Mouse (Mus musculus): ENCODE data around the gene Olfr1039. TPM values are rescaled to one million over a fixed set of nuclear protein-coding genes. Genes with fewer than 3 reads are reported as not detected.
"Not testable (repeated sequence)": the region's sequence is repeated elsewhere in the genome, so short reads cannot be mapped to it uniquely, and the experiment has no call there.

Olfr1039 gene
- not detected in 2 replicates for polyA plus RNA-seq (2016; fragmentation: Nextera tagmentation; extraction: Ambion mirVana)

DNA sequence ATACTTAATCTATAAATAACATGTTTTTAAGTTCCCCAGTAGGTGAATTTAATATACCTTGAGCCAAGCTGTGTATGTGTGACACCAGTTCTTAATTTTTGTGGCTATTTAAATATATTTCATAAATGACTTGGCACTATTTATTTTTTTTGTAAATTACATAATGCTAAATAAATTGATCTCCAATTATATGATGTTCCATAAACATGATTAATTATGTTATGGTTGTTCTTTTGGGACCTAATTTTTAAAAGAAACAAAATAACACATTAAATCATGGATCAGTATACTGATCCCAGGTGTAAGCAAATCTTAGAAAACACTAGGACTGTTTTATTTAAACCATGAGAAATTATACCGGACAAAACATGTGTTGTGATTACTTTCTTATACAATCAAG lies at the start of gene Olfr1039:
Gene Olfr1039, minus strand, starts transcription at position 101 of the 400 bp plus-strand sequence.
- 91% methylated on average over 1 of the region's 1 CpGs for WGBS
- no peak for ATAC-seq (ENCODE audit: low FRiP score, low read depth)
- Histone ChIP-seq H3K4me2 (replicated peaks) (no peak within 1 kb of the TSS), H3K4me3 (no peak within 1 kb of the TSS), H3K9me3 (no peaks in the 10 kb centered on the region), H3K36me3 (no peaks in the 10 kb centered on the region), H3K4me1 (no peaks in the 10 kb centered on the region), H3K27me3 (replicated peaks) (no peaks in the 10 kb centered on the region), H3K9ac (no peak within 1 kb of the TSS), H3K27ac (no peak within 1 kb of the TSS)

DNA sequence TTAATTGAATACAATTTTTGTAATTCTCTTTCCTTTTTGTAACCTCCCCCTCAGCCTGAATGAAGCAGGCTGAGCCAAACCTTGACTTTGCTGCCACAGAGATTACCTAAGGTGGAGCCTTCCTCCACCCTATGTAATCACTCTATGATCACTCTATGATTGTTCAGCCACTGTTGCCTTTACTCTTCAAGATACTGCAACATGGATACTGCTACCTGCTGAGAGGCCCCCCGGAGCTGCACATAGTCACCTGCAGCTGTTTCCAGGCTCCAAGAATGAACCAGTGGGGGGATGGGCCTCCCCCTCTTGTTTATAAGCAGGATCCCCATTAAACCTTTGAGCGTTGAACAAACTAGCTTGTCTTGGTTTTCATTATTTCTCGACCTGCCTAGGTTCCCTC lies 44.2 kb upstream of the Olfr1039 start:
- no peak overlapping the region for H3K4me3 ChIP-seq
- no peak overlapping the region for H3K9ac ChIP-seq
- H3K9me3 ChIP-seq, result no peaks in the 10 kb centered on the region
- no peaks in the 10 kb centered on the region for H3K27me3 ChIP-seq (replicated peaks)
- H3K4me2 ChIP-seq (replicated peaks), result no peak overlapping the region
- no peak overlapping the region for H3K27ac ChIP-seq
- 84% methylated on average over 3 of the region's 3 CpGs for WGBS
- H3K36me3 ChIP-seq, result no peaks in the 10 kb centered on the region
- no peak for ATAC-seq (ENCODE audit: low FRiP score, low read depth)
- H3K4me1 ChIP-seq, result no peaks in the 10 kb centered on the region

DNA sequence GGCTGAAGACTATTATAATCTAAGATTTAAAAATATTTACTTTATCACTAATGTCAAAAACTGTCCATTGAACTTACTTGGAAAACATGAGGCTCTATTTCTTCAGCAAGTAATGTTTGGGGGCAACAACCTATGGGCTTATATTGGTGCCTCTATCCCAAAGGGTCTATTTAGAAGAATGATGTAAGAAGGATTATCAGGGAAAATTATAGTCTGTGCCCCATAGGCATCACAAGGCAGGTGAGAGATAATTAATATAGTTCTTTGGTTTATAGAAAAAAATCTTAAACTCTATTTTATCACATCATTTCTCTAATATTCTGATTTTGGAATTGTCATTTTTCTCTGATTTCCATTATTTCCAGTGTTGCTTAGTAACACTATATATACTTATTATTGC lies 42.0 kb upstream of the Olfr1039 start, which contains the start of gene Olfr1044:
Gene Olfr1044, minus strand, starts transcription at position 101 of the 400 bp plus-strand sequence.
- Histone ChIP-seq H3K36me3 (no peaks in the 10 kb centered on the region), H3K4me1 (no peaks in the 10 kb centered on the region), H3K9me3 (no peaks in the 10 kb centered on the region), H3K27me3 (replicated peaks) (no peaks in the 10 kb centered on the region), H3K27ac (no peak within 1 kb of the TSS), H3K4me2 (replicated peaks) (no peak within 1 kb of the TSS), H3K9ac (no peak within 1 kb of the TSS), H3K4me3 (no peak within 1 kb of the TSS)
- ATAC-seq (ENCODE audit: low FRiP score, low read depth), result no peak

DNA sequence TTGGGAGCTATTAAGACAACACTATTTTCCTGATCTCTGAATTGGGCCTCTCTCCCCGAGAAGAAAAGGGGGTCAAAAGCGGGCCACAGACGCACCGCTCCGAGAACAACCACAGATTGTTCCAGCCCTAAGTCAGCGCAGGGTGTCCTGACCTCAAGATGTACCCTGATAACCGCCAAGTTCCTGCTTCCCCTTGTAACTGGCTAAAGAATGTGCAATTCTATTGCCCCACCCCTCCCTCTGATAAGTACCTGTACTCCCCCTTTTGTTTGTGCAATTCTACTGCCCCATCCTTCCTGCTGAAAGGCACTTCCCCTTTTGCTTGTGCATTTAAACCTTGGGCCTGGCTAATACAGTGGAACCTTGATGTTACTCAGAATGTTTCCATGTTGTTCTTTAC lies 39.7 kb upstream of the Olfr1039 start:
- H3K4me2 ChIP-seq (replicated peaks); ATAC-seq (ENCODE audit: low FRiP score, low read depth); H3K4me3 ChIP-seq; H3K27me3 ChIP-seq (replicated peaks); H3K36me3 ChIP-seq; H3K9ac ChIP-seq; H3K9me3 ChIP-seq; H3K27ac ChIP-seq; H3K4me1 ChIP-seq: not testable (repeated sequence)
- 83% methylated on average over 7 of the region's 7 CpGs for WGBS

DNA sequence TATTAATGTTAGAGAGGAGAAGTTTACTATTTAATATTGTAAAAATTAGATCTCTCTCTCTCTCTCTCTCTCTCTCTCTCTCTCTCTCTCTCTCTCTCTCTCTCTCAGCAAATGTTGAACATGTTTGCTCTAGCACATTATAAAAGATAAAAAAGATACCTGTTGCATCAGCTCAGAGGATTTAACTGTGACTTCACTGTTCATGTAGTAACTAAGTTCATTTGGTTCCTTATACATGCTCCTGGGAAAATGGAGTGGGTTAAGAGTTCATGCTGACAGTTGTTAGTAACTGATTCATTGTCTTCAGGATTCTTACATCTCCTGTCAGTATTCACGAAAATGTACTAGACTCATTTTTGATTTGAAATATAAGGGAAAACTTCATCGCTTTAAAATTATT lies 31.7 kb upstream of the Olfr1039 start, which contains the start of gene Olfr1043:
Gene Olfr1043, minus strand, starts transcription at position 101 of the 400 bp plus-strand sequence.
- Histone ChIP-seq H3K9ac (no peak within 1 kb of the TSS), H3K4me3 (no peak within 1 kb of the TSS), H3K27me3 (replicated peaks) (no peaks in the 10 kb centered on the region), H3K27ac (no peak within 1 kb of the TSS), H3K36me3 (no peaks in the 10 kb centered on the region), H3K9me3 (no peaks in the 10 kb centered on the region), H3K4me2 (replicated peaks) (no peak within 1 kb of the TSS), H3K4me1 (no peaks in the 10 kb centered on the region)
- ATAC-seq (ENCODE audit: low FRiP score, low read depth), result no peak
- WGBS, result 93% methylated on average over 2 of the region's 2 CpGs

DNA sequence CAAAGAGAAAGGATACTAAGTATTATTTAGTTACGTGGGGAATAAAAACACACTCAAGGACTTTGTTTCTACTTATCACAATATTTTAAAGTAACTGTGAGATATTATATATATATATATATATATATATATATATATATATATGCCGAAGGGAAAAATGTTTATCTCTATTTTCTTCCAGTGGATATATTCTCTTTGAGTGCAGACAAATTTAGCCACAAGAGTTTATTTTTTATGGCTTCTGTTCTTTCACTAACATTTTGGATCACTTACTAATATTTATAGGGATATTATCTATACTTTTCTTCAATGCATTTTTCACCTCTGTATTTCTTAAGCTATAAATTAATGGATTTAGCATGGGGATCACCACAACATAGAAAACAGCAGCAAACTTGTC lies 26.0 kb upstream of the Olfr1039 start, which contains the start of gene Olfr1042:
Gene Olfr1042, minus strand, starts transcription at position 101 of the 400 bp plus-strand sequence.
- Histone ChIP-seq H3K9ac (no peak within 1 kb of the TSS), H3K36me3 (no peaks in the 10 kb centered on the region), H3K9me3 (no peaks in the 10 kb centered on the region), H3K4me3 (no peak within 1 kb of the TSS), H3K4me1 (no peaks in the 10 kb centered on the region), H3K27me3 (replicated peaks) (no peaks in the 10 kb centered on the region), H3K27ac (no peak within 1 kb of the TSS), H3K4me2 (replicated peaks) (no peak within 1 kb of the TSS)
- no peak for ATAC-seq (ENCODE audit: low FRiP score, low read depth)
- WGBS, result 90% methylated on average over 2 of the region's 2 CpGs

DNA sequence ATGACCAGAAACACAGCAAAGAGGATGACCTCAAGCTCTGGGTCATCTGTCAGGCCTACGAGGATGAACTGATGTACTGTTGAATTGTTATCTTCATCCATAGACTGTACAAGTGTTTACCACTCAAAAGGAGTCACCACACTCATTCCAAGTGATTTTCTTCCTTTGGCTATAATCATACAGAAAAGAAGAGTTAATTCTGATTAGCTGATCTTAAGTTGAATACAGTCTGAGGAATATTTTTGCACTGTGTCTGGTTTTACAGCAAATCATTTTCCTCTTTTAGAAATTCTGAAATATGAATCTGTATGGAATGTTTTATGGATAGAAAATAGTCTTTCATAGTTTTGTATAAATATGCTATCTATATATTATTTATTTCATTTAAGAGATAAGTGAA lies 10.9 kb upstream of the Olfr1039 start, which contains the start of gene Olfr1040:
Gene Olfr1040, minus strand, starts transcription at position 101 of the 400 bp plus-strand sequence.
- Histone ChIP-seq H3K27me3 (replicated peaks) (no peaks in the 10 kb centered on the region), H3K9me3 (no peaks in the 10 kb centered on the region), H3K27ac (no peak within 1 kb of the TSS), H3K4me2 (replicated peaks) (no peak within 1 kb of the TSS), H3K4me1 (no peaks in the 10 kb centered on the region), H3K9ac (no peak within 1 kb of the TSS), H3K36me3 (no peaks in the 10 kb centered on the region), H3K4me3 (no peak within 1 kb of the TSS)
- no peak for ATAC-seq (ENCODE audit: low FRiP score, low read depth)
- 88% methylated on average over 1 of the region's 1 CpGs for WGBS

DNA sequence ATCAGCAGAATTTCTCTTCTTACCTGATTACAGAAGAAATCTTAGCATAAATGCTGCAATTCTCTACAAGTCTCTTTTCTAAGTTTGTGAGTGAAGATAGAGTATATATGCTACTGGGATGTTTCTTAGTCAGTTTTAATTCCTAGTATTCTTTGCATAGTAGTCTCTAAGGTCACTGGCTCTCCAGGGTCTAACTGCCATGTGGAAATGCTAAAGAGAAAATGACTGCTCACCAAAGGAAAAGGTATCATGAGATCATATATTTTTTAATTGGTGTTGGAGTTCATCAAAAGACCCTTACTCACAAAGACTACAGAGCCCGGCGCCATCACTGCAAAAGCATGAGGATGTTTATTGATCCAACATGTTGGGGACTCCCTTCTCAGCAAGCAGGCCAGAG lies 48.4 kb downstream of the Olfr1039 start, which contains the start of gene Olfr1037:
Gene Olfr1037, minus strand, starts transcription at position 101 of the 400 bp plus-strand sequence.
- 86% methylated on average over 2 of the region's 2 CpGs for WGBS
- Histone ChIP-seq H3K27me3 (replicated peaks) (no peaks in the 10 kb centered on the region), H3K4me2 (replicated peaks) (no peak within 1 kb of the TSS), H3K27ac (no peak within 1 kb of the TSS), H3K9me3 (no peaks in the 10 kb centered on the region), H3K4me1 (no peaks in the 10 kb centered on the region), H3K4me3 (no peak within 1 kb of the TSS), H3K36me3 (no peaks in the 10 kb centered on the region), H3K9ac (no peak within 1 kb of the TSS)
- no peak for ATAC-seq (ENCODE audit: low FRiP score, low read depth)

DNA sequence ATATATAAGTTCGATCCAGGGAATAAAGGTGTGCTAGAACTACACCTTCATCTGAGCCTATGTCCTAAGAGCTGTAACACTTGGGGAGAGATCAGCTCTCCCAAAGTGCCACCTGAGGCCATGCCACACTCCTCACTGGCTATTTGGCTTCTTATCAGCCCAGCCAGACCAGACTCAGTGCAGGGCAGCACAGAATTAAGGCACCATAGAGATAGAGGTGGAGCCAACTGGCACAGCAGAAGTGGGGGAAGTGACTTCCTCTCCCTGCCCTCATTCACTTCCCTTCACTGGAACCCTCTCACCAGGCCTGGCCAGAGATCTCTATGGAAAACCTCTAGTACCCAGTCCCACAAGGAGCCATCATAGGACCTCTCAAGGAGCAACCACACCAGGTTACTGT lies 55.2 kb downstream of the Olfr1039 start:
- H3K4me3 ChIP-seq; H3K36me3 ChIP-seq; H3K9ac ChIP-seq; ATAC-seq (ENCODE audit: low FRiP score, low read depth); H3K27me3 ChIP-seq (replicated peaks); H3K9me3 ChIP-seq; H3K27ac ChIP-seq; H3K4me1 ChIP-seq; H3K4me2 ChIP-seq (replicated peaks): not testable (repeated sequence)
- 90% methylated on average over 1 of the region's 1 CpGs for WGBS

Other genes starting within 250 kb of the Olfr1039 start
- not detected in 2 replicates for gene Olfr1024, start 230.9 kb downstream of the Olfr1039 start, polyA plus RNA-seq (2016; fragmentation: Nextera tagmentation; extraction: Ambion mirVana)
- gene Olfr1025-ps1, start 220.7 kb downstream of the Olfr1039 start, polyA plus RNA-seq (2016; fragmentation: Nextera tagmentation; extraction: Ambion mirVana), result not detected in 2 replicates
- gene Olfr1026, start 214.4 kb downstream of the Olfr1039 start, polyA plus RNA-seq (2016; fragmentation: Nextera tagmentation; extraction: Ambion mirVana), result not detected in 2 replicates
- not detected in 2 replicates for gene Olfr1028, start 185.5 kb downstream of the Olfr1039 start, polyA plus RNA-seq (2016; fragmentation: Nextera tagmentation; extraction: Ambion mirVana)
- not detected in 2 replicates for gene Olfr1029, start 162.0 kb downstream of the Olfr1039 start, polyA plus RNA-seq (2016; fragmentation: Nextera tagmentation; extraction: Ambion mirVana)
- gene Olfr1030, start 156.7 kb downstream of the Olfr1039 start, polyA plus RNA-seq (2016; fragmentation: Nextera tagmentation; extraction: Ambion mirVana), result not detected in 2 replicates
- gene Olfr1031, start 145.6 kb downstream of the Olfr1039 start, polyA plus RNA-seq (2016; fragmentation: Nextera tagmentation; extraction: Ambion mirVana), result not detected in 2 replicates
- not detected in 2 replicates for gene Olfr1032, start 130.4 kb downstream of the Olfr1039 start, polyA plus RNA-seq (2016; fragmentation: Nextera tagmentation; extraction: Ambion mirVana)
- gene Olfr1033, start 115.3 kb downstream of the Olfr1039 start, polyA plus RNA-seq (2016; fragmentation: Nextera tagmentation; extraction: Ambion mirVana), result not detected in 2 replicates
- not detected in 2 replicates for gene Olfr1034, start 90.1 kb downstream of the Olfr1039 start, polyA plus RNA-seq (2016; fragmentation: Nextera tagmentation; extraction: Ambion mirVana)
- not detected in 2 replicates for gene Olfr1036, start 61.9 kb downstream of the Olfr1039 start, polyA plus RNA-seq (2016; fragmentation: Nextera tagmentation; extraction: Ambion mirVana)
- not detected in 2 replicates for gene Olfr1037, start 48.5 kb downstream of the Olfr1039 start, polyA plus RNA-seq (2016; fragmentation: Nextera tagmentation; extraction: Ambion mirVana)
- not detected in 2 replicates for gene Olfr1040, start 10.8 kb upstream of the Olfr1039 start, polyA plus RNA-seq (2016; fragmentation: Nextera tagmentation; extraction: Ambion mirVana)
- not detected in 2 replicates for gene Olfr1042, start 25.9 kb upstream of the Olfr1039 start, polyA plus RNA-seq (2016; fragmentation: Nextera tagmentation; extraction: Ambion mirVana)
- gene Olfr1043, start 31.6 kb upstream of the Olfr1039 start, polyA plus RNA-seq (2016; fragmentation: Nextera tagmentation; extraction: Ambion mirVana), result not detected in 2 replicates
- gene Olfr1044, start 41.9 kb upstream of the Olfr1039 start, polyA plus RNA-seq (2016; fragmentation: Nextera tagmentation; extraction: Ambion mirVana), result not detected in 2 replicates
- not detected in 2 replicates for gene Olfr52, start 49.8 kb upstream of the Olfr1039 start, polyA plus RNA-seq (2016; fragmentation: Nextera tagmentation; extraction: Ambion mirVana)
- gene Olfr1045, start 67.1 kb upstream of the Olfr1039 start, polyA plus RNA-seq (2016; fragmentation: Nextera tagmentation; extraction: Ambion mirVana), result not detected in 2 replicates
- not detected in 2 replicates for gene Olfr1046, start 83.4 kb upstream of the Olfr1039 start, polyA plus RNA-seq (2016; fragmentation: Nextera tagmentation; extraction: Ambion mirVana)
- gene Olfr1047, start 95.5 kb upstream of the Olfr1039 start, polyA plus RNA-seq (2016; fragmentation: Nextera tagmentation; extraction: Ambion mirVana), result not detected in 2 replicates
- gene Olfr1048, start 104.4 kb upstream of the Olfr1039 start, polyA plus RNA-seq (2016; fragmentation: Nextera tagmentation; extraction: Ambion mirVana), result not detected in 2 replicates
- gene Olfr1049, start 122.4 kb upstream of the Olfr1039 start, polyA plus RNA-seq (2016; fragmentation: Nextera tagmentation; extraction: Ambion mirVana), result not detected in 2 replicates
- not detected in 2 replicates for gene Olfr1051, start 143.2 kb upstream of the Olfr1039 start, polyA plus RNA-seq (2016; fragmentation: Nextera tagmentation; extraction: Ambion mirVana)
- gene Olfr1052, start 156.5 kb upstream of the Olfr1039 start, polyA plus RNA-seq (2016; fragmentation: Nextera tagmentation; extraction: Ambion mirVana), result not detected in 2 replicates
- gene Olfr1053, start 179.4 kb upstream of the Olfr1039 start, polyA plus RNA-seq (2016; fragmentation: Nextera tagmentation; extraction: Ambion mirVana), result not detected in 2 replicates
- not detected in 2 replicates for gene Olfr1054, start 199.5 kb upstream of the Olfr1039 start, polyA plus RNA-seq (2016; fragmentation: Nextera tagmentation; extraction: Ambion mirVana)
- gene Olfr1055, start 214.4 kb upstream of the Olfr1039 start, polyA plus RNA-seq (2016; fragmentation: Nextera tagmentation; extraction: Ambion mirVana), result not detected in 2 replicates
- not detected in 2 replicates for gene Olfr1056, start 226.5 kb upstream of the Olfr1039 start, polyA plus RNA-seq (2016; fragmentation: Nextera tagmentation; extraction: Ambion mirVana)
- not detected in 2 replicates for gene Olfr1057, start 242.5 kb upstream of the Olfr1039 start, polyA plus RNA-seq (2016; fragmentation: Nextera tagmentation; extraction: Ambion mirVana)